Mouse (Mus musculus) C2C12 (cell line): ENCODE results near the gene Lingo3.

Experiments used
- CTCF ChIP-seq: IDR thresholded peaks from one replicate; pipeline ENCODE4 v1.5.1; 2011; ENCODE audit not compliant: control insufficient read depth, insufficient read depth, insufficient read length
- MAX ChIP-seq: IDR thresholded peaks from one replicate; pipeline ENCODE4 v1.6.1; 2011; ENCODE audit warnings: mild to moderate bottlenecking, control low read depth
- USF1 ChIP-seq: IDR thresholded peaks from one replicate; pipeline ENCODE4 v1.6.1; 2011; ENCODE audit warnings: low read depth, mild to moderate bottlenecking, control low read depth, moderate library complexity

DNA sequence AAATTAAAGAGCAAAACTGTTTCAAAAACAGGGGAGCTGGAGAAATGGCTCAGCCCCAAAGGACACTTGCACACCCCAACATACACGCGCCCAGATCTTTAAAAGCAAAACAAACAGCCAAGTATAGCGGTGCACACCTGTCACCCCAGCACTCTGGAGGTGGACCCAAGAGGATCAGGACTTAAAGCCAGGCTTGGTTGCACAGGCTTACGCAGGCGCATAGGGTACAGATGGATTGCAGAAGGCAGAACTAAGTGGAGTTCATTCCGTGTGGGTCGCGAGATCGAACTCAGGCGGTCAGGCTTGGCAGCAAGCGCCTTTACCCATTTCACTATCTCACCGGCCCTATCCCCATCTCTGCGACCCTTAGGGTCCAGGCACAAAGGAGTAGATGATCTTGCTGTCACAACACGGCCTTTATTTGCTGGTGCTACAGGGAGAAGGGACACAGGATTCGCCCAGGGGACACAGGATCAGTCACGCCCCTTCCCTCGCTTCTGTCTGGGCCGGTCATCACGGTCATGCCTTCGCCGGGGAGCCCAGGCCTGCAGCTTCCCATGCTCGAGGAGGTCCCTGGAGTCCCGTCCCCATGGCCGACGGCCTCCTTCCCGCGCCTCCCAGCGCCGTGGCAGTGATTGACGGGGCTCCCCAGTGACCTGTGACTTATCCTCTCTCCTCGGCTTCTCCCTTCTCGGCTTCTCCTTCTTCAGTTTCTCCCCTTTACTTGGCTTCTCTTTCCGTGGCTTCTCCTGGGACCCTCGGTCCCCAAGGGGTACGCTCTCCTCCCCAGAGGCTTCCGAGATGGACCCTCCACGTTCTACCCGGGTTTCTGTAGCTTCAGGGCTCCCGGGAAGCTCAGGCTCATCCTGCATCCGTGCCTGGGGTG lies 35.5 kb downstream of the Lingo3 start:
- no peak for TF ChIP-seq CTCF
- TF ChIP-seq USF1: no peak
- no peak for TF ChIP-seq MAX
